Mouse (Mus musculus): ENCODE data around the gene Slc2a4. TPM values are rescaled to one million over a fixed set of nuclear protein-coding genes. Genes with fewer than 3 reads are reported as not detected.
A peak's percentile ranks its signal among the peaks of the same experiment; 100 is the strongest.

Gene Slc2a4
- polyA plus RNA-seq, 1 experiment from 2014 or later, result 4.7 TPM

- Histone ChIP-seq H3K4me1 (ENCODE audit: control insufficient read depth, insufficient read depth, low read depth, low read length) (peaks cover 17% of the 10 kb centered on the region), H3K9ac (ENCODE audit: low read depth, low read length) (peak overlapping the region; percentile 94), H3K4me2 (ENCODE audit: low read length) (peak overlapping the region; percentile 88), H3K27ac (ENCODE audit: low read depth, low read length) (peak overlapping the region; percentile 97), H3K4me3 (ENCODE audit: low read length) (peak overlapping the region; percentile 92), H3K9me3 (ENCODE audit: control insufficient read depth, low read length) (no peaks in the 10 kb centered on the region), H3K36me3 (ENCODE audit: control insufficient read depth, insufficient read depth, low read length) (peaks cover 17% of the 10 kb centered on the region), H3K27me3 (replicated peaks; ENCODE audit: control insufficient read depth, insufficient read depth, low read length) (no peaks in the 10 kb centered on the region)
- peak; percentile 79 for ATAC-seq
- WGBS, result under 1% methylated on average over 42 of the region's 42 CpGs
Observed at GRCm38 (mm10) chr11:69901406-69901846, 46.6 kb downstream of the Slc2a4 start.

GRCm38 (mm10) chr11:69900471-69901405 is 47.2 kb downstream of the Slc2a4 start, which contains the start of the genes 2810408A11Rik and Neurl4:
Gene 2810408A11Rik, minus strand, starts transcription at chr11:69900987.
Gene Neurl4, plus strand, starts transcription at chr11:69901072.
- Histone ChIP-seq H3K9ac (ENCODE audit: low read depth, low read length) (peak within 1 kb of the TSS; percentile 94), H3K36me3 (ENCODE audit: control insufficient read depth, insufficient read depth, low read length) (peaks cover 10% of the 10 kb centered on the region), H3K9me3 (ENCODE audit: control insufficient read depth, low read length) (no peaks in the 10 kb centered on the region), H3K4me1 (ENCODE audit: control insufficient read depth, insufficient read depth, low read depth, low read length) (peaks cover 17% of the 10 kb centered on the region), H3K27ac (ENCODE audit: low read depth, low read length) (peak within 1 kb of the TSS; percentile 97), H3K4me2 (ENCODE audit: low read length) (peak within 1 kb of the TSS; percentile 88), H3K4me3 (ENCODE audit: low read length) (peak within 1 kb of the TSS; percentile 92), H3K27me3 (replicated peaks; ENCODE audit: control insufficient read depth, insufficient read depth, low read length) (no peaks in the 10 kb centered on the region)
- ATAC-seq, result peak; percentile 95
- 0% methylated on average over 38 of the region's 38 CpGs for WGBS

- Histone ChIP-seq H3K9ac (ENCODE audit: low read depth, low read length) (peak overlapping the region; percentile 94), H3K4me3 (ENCODE audit: low read length) (peak overlapping the region; percentile 92), H3K9me3 (ENCODE audit: control insufficient read depth, low read length) (no peaks in the 10 kb centered on the region), H3K27me3 (replicated peaks; ENCODE audit: control insufficient read depth, insufficient read depth, low read length) (no peaks in the 10 kb centered on the region), H3K27ac (ENCODE audit: low read depth, low read length) (no peak overlapping the region), H3K4me2 (ENCODE audit: low read length) (peak overlapping the region; percentile 88), H3K4me1 (ENCODE audit: control insufficient read depth, insufficient read depth, low read depth, low read length) (peaks cover 17% of the 10 kb centered on the region), H3K36me3 (ENCODE audit: control insufficient read depth, insufficient read depth, low read length) (peaks cover 9% of the 10 kb centered on the region)
- ATAC-seq, result no peak
- 25% methylated on average over 4 of the region's 4 CpGs for WGBS
Observed at GRCm38 (mm10) chr11:69899870-69900269, 48.1 kb downstream of the Slc2a4 start.

GRCm38 (mm10) chr11:69895291-69895690 is 52.7 kb downstream of the Slc2a4 start, which contains the start of gene Acap1:
Gene Acap1, minus strand, starts transcription at chr11:69895539.
- Histone ChIP-seq H3K27ac (ENCODE audit: low read depth, low read length) (no peak within 1 kb of the TSS), H3K36me3 (ENCODE audit: control insufficient read depth, insufficient read depth, low read length) (no peaks in the 10 kb centered on the region), H3K9ac (ENCODE audit: low read depth, low read length) (no peak within 1 kb of the TSS), H3K4me1 (ENCODE audit: control insufficient read depth, insufficient read depth, low read depth, low read length) (peaks cover 7% of the 10 kb centered on the region), H3K27me3 (replicated peaks; ENCODE audit: control insufficient read depth, insufficient read depth, low read length) (no peaks in the 10 kb centered on the region), H3K9me3 (ENCODE audit: control insufficient read depth, low read length) (no peaks in the 10 kb centered on the region), H3K4me2 (ENCODE audit: low read length) (no peak within 1 kb of the TSS), H3K4me3 (ENCODE audit: low read length) (no peak within 1 kb of the TSS)
- ATAC-seq, result no peak
- 81% methylated on average over 4 of the region's 4 CpGs for WGBS

GRCm38 (mm10) chr11:69894671-69895070 is 53.3 kb downstream of the Slc2a4 start:
- no peak overlapping the region for H3K27ac ChIP-seq (ENCODE audit: low read depth, low read length)
- H3K9ac ChIP-seq (ENCODE audit: low read depth, low read length), result no peak overlapping the region
- no peaks in the 10 kb centered on the region for H3K9me3 ChIP-seq (ENCODE audit: control insufficient read depth, low read length)
- no peaks in the 10 kb centered on the region for H3K36me3 ChIP-seq (ENCODE audit: control insufficient read depth, insufficient read depth, low read length)
- no peak overlapping the region for H3K4me3 ChIP-seq (ENCODE audit: low read length)
- no peaks in the 10 kb centered on the region for H3K27me3 ChIP-seq (replicated peaks; ENCODE audit: control insufficient read depth, insufficient read depth, low read length)
- 87% methylated on average over 5 of the region's 5 CpGs for WGBS
- no peak for ATAC-seq
- H3K4me2 ChIP-seq (ENCODE audit: low read length), result no peak overlapping the region
- peaks cover 5% of the 10 kb centered on the region for H3K4me1 ChIP-seq (ENCODE audit: control insufficient read depth, insufficient read depth, low read depth, low read length)

Small RNAs within 50 kb of the gene (microRNA-seq; reads per million reads assigned to microRNA genes)
- not detected for gene Gm44349

Other genes with a start within 250 kb of the Slc2a4 start
- gene Polr2a, start 189.6 kb downstream of the Slc2a4 start, polyA plus RNA-seq (2015; fragmentation: Nextera tagmentation; extraction: Ambion mirVana), result 12.1 and 14.9 TPM in 2 replicates
- gene Slc35g3, start 186.2 kb downstream of the Slc2a4 start, polyA plus RNA-seq (2015; fragmentation: Nextera tagmentation; extraction: Ambion mirVana), result 0.41 and 0.87 TPM in 2 replicates
- 5.8 and 6.2 TPM in 2 replicates for gene Zbtb4, start 182.3 kb downstream of the Slc2a4 start, polyA plus RNA-seq (2015; fragmentation: Nextera tagmentation; extraction: Ambion mirVana)
- 1.4 and 2.9 TPM in 2 replicates for gene Chrnb1, start 152.2 kb downstream of the Slc2a4 start, polyA plus RNA-seq (2015; fragmentation: Nextera tagmentation; extraction: Ambion mirVana)
- 6.7 and 7.2 TPM in 2 replicates for gene Fgf11, start 146.3 kb downstream of the Slc2a4 start, polyA plus RNA-seq (2015; fragmentation: Nextera tagmentation; extraction: Ambion mirVana)
- gene Tmem102, start 142.6 kb downstream of the Slc2a4 start, polyA plus RNA-seq (2015; fragmentation: Nextera tagmentation; extraction: Ambion mirVana), result 1.3 and 1.6 TPM in 2 replicates
- gene Gm39566, start 132.9 kb downstream of the Slc2a4 start, polyA plus RNA-seq (2015; fragmentation: Nextera tagmentation; extraction: Ambion mirVana), result not detected in 2 replicates
- not detected in 2 replicates for gene Spem2, start 129.7 kb downstream of the Slc2a4 start, polyA plus RNA-seq (2015; fragmentation: Nextera tagmentation; extraction: Ambion mirVana)
- 0.35 and 0.45 TPM in 2 replicates for gene Spem1, start 126.0 kb downstream of the Slc2a4 start, polyA plus RNA-seq (2015; fragmentation: Nextera tagmentation; extraction: Ambion mirVana)
- gene Nlgn2, start 110.4 kb downstream of the Slc2a4 start, polyA plus RNA-seq (2015; fragmentation: Nextera tagmentation; extraction: Ambion mirVana), result 19.1 and 22.4 TPM in 2 replicates
- gene Tmem256, start 109.7 kb downstream of the Slc2a4 start, polyA plus RNA-seq (2015; fragmentation: Nextera tagmentation; extraction: Ambion mirVana), result 341 and 379 TPM in 2 replicates
- 37.3 and 48.6 TPM in 2 replicates for gene Plscr3, start 101.8 kb downstream of the Slc2a4 start, polyA plus RNA-seq (2015; fragmentation: Nextera tagmentation; extraction: Ambion mirVana)
- 0.10 and 0.13 TPM in 2 replicates for gene Tnk1, start 89.5 kb downstream of the Slc2a4 start, polyA plus RNA-seq (2015; fragmentation: Nextera tagmentation; extraction: Ambion mirVana)
- not detected in 2 replicates for gene Tmem95, start 70.2 kb downstream of the Slc2a4 start, polyA plus RNA-seq (2015; fragmentation: Nextera tagmentation; extraction: Ambion mirVana)
- 2.2 and 3.2 TPM in 2 replicates for gene Kctd11, start 66.8 kb downstream of the Slc2a4 start, polyA plus RNA-seq (2015; fragmentation: Nextera tagmentation; extraction: Ambion mirVana)
- 0.13 and 0.25 TPM in 2 replicates for gene Acap1, start 52.6 kb downstream of the Slc2a4 start, polyA plus RNA-seq (2015; fragmentation: Nextera tagmentation; extraction: Ambion mirVana)
- gene 2810408A11Rik, start 47.2 kb downstream of the Slc2a4 start, polyA plus RNA-seq (2015; fragmentation: Nextera tagmentation; extraction: Ambion mirVana), result 5.5 and 6.3 TPM in 2 replicates
- gene Neurl4, start 47.1 kb downstream of the Slc2a4 start, polyA plus RNA-seq (2015; fragmentation: Nextera tagmentation; extraction: Ambion mirVana), result 17.8 and 19.0 TPM in 2 replicates
- gene Gps2, start 34.3 kb downstream of the Slc2a4 start, polyA plus RNA-seq (2015; fragmentation: Nextera tagmentation; extraction: Ambion mirVana), result 55.2 and 65.7 TPM in 2 replicates
- 1,120 and 1,123 TPM in 2 replicates for gene Eif5a, start 26.2 kb downstream of the Slc2a4 start, polyA plus RNA-seq (2015; fragmentation: Nextera tagmentation; extraction: Ambion mirVana)
- gene Ybx2, start 12.4 kb downstream of the Slc2a4 start, polyA plus RNA-seq (2015; fragmentation: Nextera tagmentation; extraction: Ambion mirVana), result 5.7 and 6.2 TPM in 2 replicates
- 0.17 and 0.33 TPM in 2 replicates for gene Cldn7, start 16.6 kb upstream of the Slc2a4 start, polyA plus RNA-seq (2015; fragmentation: Nextera tagmentation; extraction: Ambion mirVana)
- gene Ctdnep1, start 33.0 kb upstream of the Slc2a4 start, polyA plus RNA-seq (2015; fragmentation: Nextera tagmentation; extraction: Ambion mirVana), result 26.9 and 27.4 TPM in 2 replicates
- 168 and 188 TPM in 2 replicates for gene Elp5, start 34.3 kb upstream of the Slc2a4 start, polyA plus RNA-seq (2015; fragmentation: Nextera tagmentation; extraction: Ambion mirVana)
- 576 and 581 TPM in 2 replicates for gene Gabarap, start 43.0 kb upstream of the Slc2a4 start, polyA plus RNA-seq (2015; fragmentation: Nextera tagmentation; extraction: Ambion mirVana)
- gene Phf23, start 47.6 kb upstream of the Slc2a4 start, polyA plus RNA-seq (2015; fragmentation: Nextera tagmentation; extraction: Ambion mirVana), result 54.2 and 55.4 TPM in 2 replicates
- 21.0 and 25.4 TPM in 2 replicates for gene Dvl2, start 52.4 kb upstream of the Slc2a4 start, polyA plus RNA-seq (2015; fragmentation: Nextera tagmentation; extraction: Ambion mirVana)
- gene Acadvl, start 67.2 kb upstream of the Slc2a4 start, polyA plus RNA-seq (2015; fragmentation: Nextera tagmentation; extraction: Ambion mirVana), result 66.6 and 69.1 TPM in 2 replicates
- 23.1 and 23.4 TPM in 2 replicates for gene Dlg4, start 68.8 kb upstream of the Slc2a4 start, polyA plus RNA-seq (2015; fragmentation: Nextera tagmentation; extraction: Ambion mirVana)
- gene Asgr1, start 105.9 kb upstream of the Slc2a4 start, polyA plus RNA-seq (2015; fragmentation: Nextera tagmentation; extraction: Ambion mirVana), result 3.9 and 4.4 TPM in 2 replicates
- not detected in 2 replicates for gene Asgr2, start 144.5 kb upstream of the Slc2a4 start, polyA plus RNA-seq (2015; fragmentation: Nextera tagmentation; extraction: Ambion mirVana)
- gene Mgl2, start 182.1 kb upstream of the Slc2a4 start, polyA plus RNA-seq (2015; fragmentation: Nextera tagmentation; extraction: Ambion mirVana), result 1.2 and 1.4 TPM in 2 replicates
- 1.0 and 1.2 TPM in 2 replicates for gene Clec10a, start 208.0 kb upstream of the Slc2a4 start, polyA plus RNA-seq (2015; fragmentation: Nextera tagmentation; extraction: Ambion mirVana)

All from hindbrain, embryonic 16.5 days (tissue).